Mouse (Mus musculus): ENCODE measurements at regions not wholly inside any gene's neighbourhood (a gene's known extent, or its start where the extent isn't known, plus 50 kb on each side); places are given as distances from the start of the nearest gene placed in this dataset.

DNA sequence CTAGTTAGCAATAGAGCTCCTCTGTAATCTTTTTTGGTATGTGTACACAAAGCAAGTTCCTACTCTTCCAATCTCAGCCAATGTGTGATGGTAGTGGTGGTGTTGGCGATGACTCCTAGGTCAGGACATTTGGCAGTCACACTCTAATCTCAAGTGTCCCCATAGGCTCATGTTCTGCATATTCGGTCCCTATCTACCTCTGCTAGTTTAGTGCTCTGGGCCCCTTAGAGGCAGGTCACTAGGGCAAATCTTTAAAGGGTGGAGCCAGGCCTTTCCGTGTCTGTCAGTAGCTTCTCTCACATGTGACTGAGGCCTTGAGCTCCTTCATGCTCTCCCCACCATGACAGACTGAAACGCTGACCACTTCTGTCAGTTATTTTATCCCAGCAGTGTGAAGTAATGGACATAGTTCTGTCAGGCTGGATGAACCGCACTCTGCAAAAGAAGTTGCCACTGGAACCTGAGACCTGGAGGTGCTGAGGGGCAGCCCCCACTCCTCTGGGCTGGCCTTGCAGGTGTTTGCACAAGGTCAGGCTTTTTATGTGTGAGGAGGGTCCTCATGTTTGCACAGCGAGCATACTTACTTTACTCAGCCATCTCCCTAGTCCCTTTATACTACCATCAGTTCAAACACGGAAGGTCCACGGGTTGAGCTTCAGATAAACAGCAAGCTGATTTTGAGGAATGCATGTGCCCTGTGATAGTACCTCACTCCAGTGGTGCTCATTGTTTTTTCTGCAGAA, 75.3 kb upstream of the Ywhaq start:
- TF ChIP-seq CTCF (IDR thresholded peaks at IDR 0.05; ENCODE audit: control insufficient read depth, insufficient read depth, low read length): no peak
- TF ChIP-seq POLR2A (IDR thresholded peaks at IDR 0.05; ENCODE audit: borderline replicate concordance, control insufficient read depth, low read depth, low read length): no peak
